Mouse (Mus musculus): Measurements from ENCODE around the gene Otx1. TPM values are rescaled to one million over a fixed set of nuclear protein-coding genes. Genes with fewer than 3 reads are reported as not detected.
A peak's percentile ranks its signal among the peaks of the same experiment; 100 is the strongest.

The Otx1 gene
- total RNA-seq (2021) = 1 to 10 TPM; 6.1 to 6.2 TPM

- DNase-seq (ENCODE audit: low spot score in 2 of 2) = peak; percentile 17 to 39
Observed at GRCm38 (mm10) chr11:22002783-22003340, at the start of gene Otx1. TSS of gene Otx1 (minus strand) at chr11:22002897.

GRCm38 (mm10) chr11:22050864-22051263, 48.2 kb upstream of the Otx1 start:
- intact Hi-C loops (cut with DNase I) = no loop called here
- DNase-seq (ENCODE audit: low spot score in 2 of 2) = no peak

More at GRCm38 (mm10) chr11:22002783-22003340, at the start of gene Otx1:
- intact Hi-C loops (cut with DNase I) = loop anchor here (5.0 to 10.0 kb wide), 2 partner anchors 192 to 431 kb away; partner anchors contain the start of genes Mdh1 and Wdpcp

GRCm38 (mm10) chr11:22039854-22040426, 37.2 kb upstream of the Otx1 start:
- intact Hi-C loops (cut with DNase I) = no loop called here
- no peak for DNase-seq (ENCODE audit: low spot score in 2 of 2)

GRCm38 (mm10) chr11:22034564-22035105, 31.9 kb upstream of the Otx1 start:
- intact Hi-C loops (cut with DNase I) = no loop called here
- DNase-seq (ENCODE audit: low spot score in 2 of 2) = no peak

- no peak for DNase-seq (ENCODE audit: low spot score in 2 of 2)
- intact Hi-C loops (cut with DNase I) = no loop called here
Observed at GRCm38 (mm10) chr11:22033582-22033981, 30.9 kb upstream of the Otx1 start.

- no peak for DNase-seq (ENCODE audit: low spot score in 2 of 2)
- intact Hi-C loops (cut with DNase I) = no loop called here
Observed at GRCm38 (mm10) chr11:22020602-22021001, 17.9 kb upstream of the Otx1 start.

GRCm38 (mm10) chr11:22017444-22017843, 14.7 kb upstream of the Otx1 start:
- no peak for DNase-seq (ENCODE audit: low spot score in 2 of 2)
- intact Hi-C loops (cut with DNase I) = no loop called here

- intact Hi-C loops (cut with DNase I) = no loop called here
- no peak for DNase-seq (ENCODE audit: low spot score in 2 of 2)
Observed at GRCm38 (mm10) chr11:22016341-22016740, 13.6 kb upstream of the Otx1 start.

GRCm38 (mm10) chr11:22008817-22009216, 6.1 kb upstream of the Otx1 start:
- DNase-seq (ENCODE audit: low spot score in 2 of 2) = no peak
- intact Hi-C loops (cut with DNase I) = loop anchor here (10.0 kb wide), 1 partner anchor 186 kb away; no protein-coding TSS in a partner anchor

GRCm38 (mm10) chr11:22008129-22008596, 5.5 kb upstream of the Otx1 start:
- DNase-seq (ENCODE audit: low spot score in 2 of 2) = peak; percentile 6
- intact Hi-C loops (cut with DNase I) = loop anchor here (10.0 kb wide), 1 partner anchor 187 kb away; no protein-coding TSS in a partner anchor

- intact Hi-C loops (cut with DNase I) = loop anchor here (10.0 kb wide), 1 partner anchor 187 kb away; no protein-coding TSS in a partner anchor
- DNase-seq (ENCODE audit: low spot score in 2 of 2) = peak in 1 of 2 experiments; percentile 5
Observed at GRCm38 (mm10) chr11:22007781-22008110, 5.0 kb upstream of the Otx1 start.

GRCm38 (mm10) chr11:22007088-22007780, 4.5 kb upstream of the Otx1 start:
- intact Hi-C loops (cut with DNase I) = loop anchor here (10.0 kb wide), 1 partner anchor 188 kb away; no protein-coding TSS in a partner anchor
- DNase-seq (ENCODE audit: low spot score in 2 of 2) = peak; percentile 9 to 11

- DNase-seq (ENCODE audit: low spot score in 2 of 2) = no peak
- intact Hi-C loops (cut with DNase I) = loop anchor here (10.0 kb wide), 1 partner anchor 188 kb away; no protein-coding TSS in a partner anchor
Observed at GRCm38 (mm10) chr11:22006471-22007087, 3.9 kb upstream of the Otx1 start.

GRCm38 (mm10) chr11:22005281-22005870, 2.7 kb upstream of the Otx1 start:
- no peak for DNase-seq (ENCODE audit: low spot score in 2 of 2)
- intact Hi-C loops (cut with DNase I) = loop anchor here (10.0 kb wide), 1 partner anchor 189 kb away; no protein-coding TSS in a partner anchor

- DNase-seq (ENCODE audit: low spot score in 2 of 2) = peak; percentile 12 to 31
- intact Hi-C loops (cut with DNase I) = loop anchor here (5.0 to 10.0 kb wide), 2 partner anchors 190 to 432 kb away; partner anchors contain the start of genes Mdh1 and Wdpcp
Observed at GRCm38 (mm10) chr11:22004331-22004841, 1.7 kb upstream of the Otx1 start.

GRCm38 (mm10) chr11:22003341-22003981, 764 bp upstream of the Otx1 start:
- intact Hi-C loops (cut with DNase I) = loop anchor here (5.0 to 10.0 kb wide), 2 partner anchors 191 to 431 kb away; partner anchors contain the start of genes Mdh1 and Wdpcp
- DNase-seq (ENCODE audit: low spot score in 2 of 2) = peak; percentile 28 to 30

GRCm38 (mm10) chr11:22002062-22002782, 475 bp downstream of the Otx1 start:
- intact Hi-C loops (cut with DNase I) = loop anchor here (5.0 to 10.0 kb wide), 2 partner anchors 193 to 430 kb away; partner anchors contain the start of genes Mdh1 and Wdpcp
- DNase-seq (ENCODE audit: low spot score in 2 of 2) = peak; percentile 41 to 44

All from left cerebral cortex, postnatal 36 days (tissue).